Mouse (Mus musculus) frontal cortex, postnatal 10 days (tissue): ENCODE data around the gene Ephb4.

Experiments used
- DNase-seq, 2 experiments: peaks; one replicate each; pipeline ENCODE4 v3.0.0; 2022; ENCODE audit warnings: low spot score in 2 of 2, mixed read lengths in 1 of 2

Gene Ephb4

GRCm38 (mm10) chr5:137349384-137350204, at the start of gene Ephb4:
Gene Ephb4, plus strand, starts transcription at chr5:137350109.
- peak; percentile 61 to 77 for DNase-seq

DNA sequence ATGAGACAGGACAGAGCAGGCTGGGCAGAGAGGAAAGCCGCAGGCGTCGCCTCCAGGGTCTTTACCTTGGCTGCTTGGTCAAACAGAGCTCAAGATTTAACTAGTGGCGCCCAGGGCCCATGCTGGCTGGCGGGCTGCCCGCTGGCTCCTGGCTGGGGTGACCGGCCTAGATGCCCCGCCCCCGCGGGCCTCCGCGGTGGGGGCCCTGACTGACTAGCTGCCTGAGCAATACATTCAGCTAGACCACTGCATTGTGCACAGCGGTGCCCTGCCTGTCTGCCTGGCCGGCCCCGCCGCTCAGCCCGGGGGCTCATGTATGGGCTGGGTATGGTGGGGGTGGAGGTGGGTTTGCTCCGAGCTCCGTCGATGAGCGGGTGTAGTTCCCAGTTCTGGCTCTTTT, 48.7 kb upstream of the Ephb4 start:
- DNase-seq: no peak

DNA sequence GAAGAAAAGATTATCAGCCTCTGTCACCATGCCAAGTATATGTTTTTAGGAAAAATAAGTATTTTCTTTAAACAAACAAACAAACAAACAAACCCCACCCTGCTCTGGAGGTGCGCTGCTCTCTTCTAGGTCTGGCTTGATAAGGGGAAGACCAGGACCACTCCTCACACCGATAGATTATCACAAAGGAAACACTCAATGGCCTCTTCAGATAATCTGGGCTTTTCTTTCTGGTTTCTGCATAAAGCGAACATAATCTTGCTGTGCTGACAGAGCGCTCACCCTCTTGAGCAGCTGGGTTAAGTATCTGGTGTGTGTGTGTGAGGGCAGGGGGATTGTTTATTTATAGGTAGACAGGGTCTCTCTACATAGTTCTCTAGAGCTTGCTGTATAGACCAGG, 46.3 kb upstream of the Ephb4 start:
- no peak for DNase-seq

DNA sequence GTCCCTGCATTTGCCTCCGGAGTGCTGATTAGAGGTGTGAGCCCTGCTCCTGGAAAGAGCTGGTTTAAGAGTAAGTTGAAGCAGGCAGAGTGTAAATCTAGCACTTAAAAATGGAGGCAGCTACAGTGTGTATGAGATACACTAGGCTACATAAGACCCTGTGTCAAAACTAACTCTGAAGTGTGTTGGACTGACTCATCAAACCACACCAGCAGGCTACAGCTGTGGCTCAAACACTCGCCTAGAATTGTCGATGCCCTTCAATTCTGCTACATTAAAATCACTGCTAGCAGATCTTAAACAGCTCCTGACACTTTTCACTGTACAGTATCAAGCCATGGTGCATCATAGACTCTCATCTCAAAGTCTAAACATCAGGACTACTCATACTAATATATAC, 45.7 kb upstream of the Ephb4 start:
- DNase-seq: no peak

GRCm38 (mm10) chr5:137304816-137305215, 45.1 kb upstream of the Ephb4 start:
- DNase-seq: no peak

DNA sequence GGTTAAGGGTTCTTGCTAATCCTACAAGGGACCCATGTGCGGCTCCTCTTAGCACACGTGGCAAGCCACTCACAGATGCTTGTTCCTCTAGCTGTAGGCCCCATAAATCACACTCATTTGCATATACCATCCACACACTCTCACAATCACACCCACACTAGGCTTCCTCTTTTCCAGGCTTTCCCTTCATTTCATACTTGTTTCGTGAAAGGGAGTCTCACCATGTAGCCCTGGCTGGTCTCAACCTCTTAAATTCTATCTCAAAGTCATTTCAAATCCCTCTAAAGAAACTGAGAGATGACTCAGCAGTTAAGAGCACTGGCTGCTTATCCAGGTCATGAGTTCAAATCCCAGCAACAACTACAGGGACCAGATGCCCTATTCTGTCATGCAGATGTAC, 44.1 kb upstream of the Ephb4 start:
- no peak for DNase-seq

DNA sequence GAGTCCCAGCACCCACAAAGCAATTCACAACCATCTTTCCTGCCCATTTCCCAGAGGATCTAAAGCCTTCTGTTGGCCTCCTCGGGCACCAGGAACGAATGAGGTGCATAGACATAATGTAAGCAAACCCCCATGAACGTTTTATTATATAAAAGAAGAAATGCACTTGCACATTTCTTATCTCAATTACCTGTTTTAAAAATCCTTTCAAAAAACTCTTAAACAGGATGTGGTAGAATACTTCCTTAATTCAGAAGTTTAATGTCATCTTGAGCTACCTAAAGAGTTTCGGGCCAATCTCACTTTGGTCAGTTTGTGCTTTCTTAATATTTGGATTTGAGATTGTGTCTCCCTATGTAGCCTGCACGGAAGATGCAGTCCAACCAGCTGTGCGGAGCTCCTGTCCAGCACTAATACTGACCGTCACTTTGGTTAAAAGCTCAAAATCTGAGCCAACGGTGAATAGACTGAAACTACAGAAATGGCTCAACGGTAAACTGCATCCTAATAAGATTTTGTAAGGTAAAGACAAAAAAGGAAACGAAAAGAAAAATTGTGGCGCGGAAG, 43.4 kb upstream of the Ephb4 start:
- no peak for DNase-seq

- peak; percentile 89 to 91 for DNase-seq
These were observed 42.6 kb upstream of the Ephb4 start, which contains the start of gene Srrt for GRCm38 (mm10) chr5:137307071-137307912. Gene Srrt, minus strand, starts transcription at chr5:137307674.

- DNase-seq: no peak
These were observed 41.6 kb upstream of the Ephb4 start for GRCm38 (mm10) chr5:137308356-137308755.

GRCm38 (mm10) chr5:137313466-137314192, 36.3 kb upstream of the Ephb4 start:
- no peak for DNase-seq

- peak; percentile 54 to 70 for DNase-seq
These were observed 35.5 kb upstream of the Ephb4 start, which contains the start of gene Trip6 for GRCm38 (mm10) chr5:137314193-137315083. Gene Trip6, minus strand, starts transcription at chr5:137314404.

GRCm38 (mm10) chr5:137315084-137315903, 34.6 kb upstream of the Ephb4 start:
- no peak for DNase-seq

GRCm38 (mm10) chr5:137317361-137317760, 32.5 kb upstream of the Ephb4 start:
- DNase-seq: no peak

DNA sequence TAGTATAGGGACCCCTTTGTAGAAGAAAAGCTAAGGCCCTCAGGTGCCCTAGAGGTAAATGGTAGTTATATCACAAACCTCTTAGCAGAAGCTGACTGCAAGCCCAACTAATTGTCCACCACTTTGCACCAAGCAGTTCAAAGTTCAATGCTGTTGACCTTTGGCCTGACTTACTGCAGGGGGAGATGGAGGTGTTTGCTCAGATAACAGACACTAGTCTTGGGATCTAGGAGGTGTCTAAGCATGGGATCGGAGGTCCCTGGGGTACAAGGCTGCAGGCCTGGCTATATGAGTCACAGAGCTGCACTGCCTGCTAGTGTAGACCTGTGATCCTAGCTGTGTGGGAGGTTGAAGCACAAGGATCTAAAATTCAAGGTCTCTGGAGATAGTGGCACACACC, 31.3 kb upstream of the Ephb4 start:
- no peak for DNase-seq

DNA sequence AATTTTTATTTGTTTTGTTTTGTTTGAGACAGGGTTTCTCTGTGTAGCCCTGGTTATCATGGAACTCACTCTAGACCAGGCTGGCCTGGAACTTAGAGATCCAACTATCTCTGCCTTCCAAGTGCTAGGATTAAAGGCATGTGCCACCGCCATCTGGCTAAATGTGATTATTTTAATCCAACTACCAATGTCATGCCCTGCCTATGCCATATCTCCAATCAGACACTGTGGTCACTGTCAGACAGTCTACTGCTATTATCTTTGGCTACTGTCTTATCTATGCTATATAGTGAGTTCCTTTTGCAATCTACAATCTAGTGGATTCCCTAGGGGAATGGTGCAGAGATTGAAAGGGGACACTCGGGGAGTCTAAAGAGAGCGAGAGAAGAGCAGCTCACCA, 28.9 kb upstream of the Ephb4 start:
- no peak for DNase-seq

DNA sequence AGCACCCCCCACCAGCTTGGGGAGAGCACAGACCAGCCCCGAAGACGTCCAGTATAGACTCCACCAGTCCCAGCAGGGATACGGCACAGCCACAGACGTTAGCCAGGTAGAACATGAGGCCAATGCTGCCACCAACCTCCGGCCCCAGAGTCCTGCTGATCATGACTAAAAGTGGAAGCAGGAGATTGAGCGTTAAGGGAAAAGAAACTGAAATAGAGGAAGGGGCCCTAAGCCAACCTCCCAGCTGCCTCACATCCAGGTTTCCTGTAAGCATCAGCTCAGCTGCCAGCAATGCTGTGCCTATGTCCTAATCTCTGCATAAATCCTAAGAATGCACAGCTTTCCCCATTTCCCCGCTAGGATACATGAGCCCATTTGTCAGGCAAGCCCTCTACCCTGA, 19.0 kb upstream of the Ephb4 start:
- no peak for DNase-seq

DNA sequence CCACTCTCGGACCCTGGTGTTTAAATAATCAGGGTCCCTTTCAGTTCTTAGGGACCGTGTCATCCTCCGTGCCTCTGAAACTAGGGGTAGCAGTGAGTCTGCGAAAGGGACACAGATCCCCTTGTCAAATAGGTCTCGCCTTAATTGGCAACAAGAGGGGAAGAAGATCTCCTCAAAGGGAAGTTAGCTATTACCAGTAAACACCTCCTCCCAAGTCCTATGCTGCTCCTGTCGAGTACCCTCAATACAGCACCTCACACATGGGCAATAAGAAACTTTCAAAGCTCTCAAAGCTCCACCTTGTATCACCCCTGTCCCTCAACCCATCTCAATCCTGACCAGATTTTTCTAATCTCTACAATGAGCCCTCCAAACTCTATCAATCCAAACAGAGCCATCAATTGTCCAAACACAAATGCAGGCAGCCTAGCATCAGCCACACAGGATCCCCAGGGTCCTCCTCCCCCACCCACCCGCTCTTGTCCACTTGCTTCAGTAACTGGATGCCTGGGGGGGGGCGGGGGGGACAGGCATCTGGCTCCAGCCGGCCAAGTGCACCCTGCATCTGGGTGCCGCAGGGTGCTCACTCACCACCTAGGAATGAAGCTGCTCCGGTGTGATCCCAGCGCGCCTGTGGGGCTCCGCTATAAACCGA, 16.9 kb upstream of the Ephb4 start:
- DNase-seq: no peak

GRCm38 (mm10) chr5:137333512-137334174, 16.3 kb upstream of the Ephb4 start, which contains the start of gene Slc12a9:
Gene Slc12a9, minus strand, starts transcription at chr5:137333597.
- peak; percentile 90 to 92 for DNase-seq

- DNase-seq: no peak
These were observed 15.6 kb upstream of the Ephb4 start for GRCm38 (mm10) chr5:137334317-137334716.
